Mouse (Mus musculus) bone marrow, adult 2 months (tissue): Measurements from ENCODE around the gene Iqck. TPM values are rescaled to one million over a fixed set of nuclear protein-coding genes. Genes with fewer than 3 reads are reported as not detected.

Source experiments
- H3K27ac ChIP-seq: fragments of 200-500 bp; 2 replicates; pipeline ENCODE4 v1.5.1; 2012; ENCODE audit warnings: low read depth, mild to moderate bottlenecking, control low read depth, inconsistent platforms, low read length; ENCODE audit not compliant: control insufficient read depth, poor library complexity, insufficient read depth
- H3K4me1 ChIP-seq: fragments of 200-500 bp; 2 replicates; pipeline ENCODE4 v1.6.1; 2011; ENCODE audit warnings: low read length; ENCODE audit not compliant: control insufficient read depth, insufficient read depth
- H3K4me3 ChIP-seq: fragments of 200-500 bp; replicated peaks from 2 replicates; pipeline ENCODE3; 2011; ENCODE audit warnings: mild to moderate bottlenecking, low read depth, low read length, control low read depth; ENCODE audit not compliant: control insufficient read depth
- CTCF ChIP-seq: fragments of 200-500 bp; IDR thresholded peaks from 2 replicates; pipeline ENCODE4 v1.5.1; 2011; ENCODE audit warnings: low read length, control low read depth; ENCODE audit not compliant: control insufficient read depth, insufficient read depth
- POLR2A ChIP-seq: fragments of 200-500 bp; IDR thresholded peaks from 2 replicates; pipeline ENCODE4 v1.6.1; 2011; ENCODE audit warnings: low read depth, mild to moderate bottlenecking, control low read depth, low read length, borderline replicate concordance; ENCODE audit not compliant: control insufficient read depth
- WGBS: fragments of 180-500 bp; shearing (Covaris S2); methylation state at CpG from one replicate; pipeline ENCODE4 v1.1.7; 2018; 5-methylcytosine and 5-hydroxymethylcytosine counted together
- polyA plus RNA-seq: library from polyadenylated mRNA; stranded (reverse); fragments of >200 nt; gene quantifications from 2 replicates; pipeline ENCODE4 v1.2.4, GENCODE M21; 2011; ENCODE audit warnings: low replicate concordance; ENCODE audit not compliant: missing spikeins, insufficient read depth, insufficient read length

Iqck gene
- polyA plus RNA-seq, 1 experiment: not detected

GRCm38 (mm10) chr7:118911170-118911569, 55.6 kb downstream of the Iqck start:
- 88% methylated on average over 2 of the region's 2 CpGs for WGBS
- no peak for TF ChIP-seq CTCF
- TF ChIP-seq POLR2A: no peak
- H3K27ac ChIP-seq: no peak overlapping the region

GRCm38 (mm10) chr7:118911571-118911970, 56.0 kb downstream of the Iqck start:
- no peak overlapping the region for H3K4me3 ChIP-seq
- 56% methylated on average over 7 of the region's 7 CpGs for WGBS
- TF ChIP-seq CTCF (no peak), POLR2A (no peak)
- H3K4me1 ChIP-seq: no peaks in the 10 kb centered on the region
- no peak overlapping the region for H3K27ac ChIP-seq

More at GRCm38 (mm10) chr7:118911170-118911569, 55.6 kb downstream of the Iqck start:
- no peak overlapping the region for H3K4me3 ChIP-seq
- no peaks in the 10 kb centered on the region for H3K4me1 ChIP-seq

- 82% methylated on average over 8 of the region's 8 CpGs for WGBS
Measured at GRCm38 (mm10) chr7:118912049-118912490, 56.5 kb downstream of the Iqck start.

GRCm38 (mm10) chr7:118914561-118915165, 59.1 kb downstream of the Iqck start:
- no peak for TF ChIP-seq POLR2A
- TF ChIP-seq CTCF: no peak
- Histone ChIP-seq H3K27ac (no peak overlapping the region), H3K4me1 (no peaks in the 10 kb centered on the region), H3K4me3 (no peak overlapping the region)
- 74% methylated on average over 7 of the region's 7 CpGs for WGBS

More at GRCm38 (mm10) chr7:118912049-118912490, 56.5 kb downstream of the Iqck start:
- Histone ChIP-seq H3K27ac (no peak overlapping the region), H3K4me3 (no peak overlapping the region), H3K4me1 (no peaks in the 10 kb centered on the region)
- TF ChIP-seq CTCF (no peak), POLR2A (no peak)

GRCm38 (mm10) chr7:118919261-118920006, 63.9 kb downstream of the Iqck start:
- H3K4me1 ChIP-seq: no peaks in the 10 kb centered on the region
- TF ChIP-seq POLR2A: no peak
- no peak overlapping the region for H3K27ac ChIP-seq
- H3K4me3 ChIP-seq: no peak overlapping the region
- WGBS: 78% methylated on average over 10 of the region's 10 CpGs

- no peak overlapping the region for H3K27ac ChIP-seq
- no peak overlapping the region for H3K4me3 ChIP-seq
- TF ChIP-seq POLR2A: no peak
- no peak for TF ChIP-seq CTCF
- WGBS: 38% methylated on average over 4 of the region's 4 CpGs
- H3K4me1 ChIP-seq: no peaks in the 10 kb centered on the region
Measured at GRCm38 (mm10) chr7:118922441-118923202, 67.1 kb downstream of the Iqck start.

- WGBS: 70% methylated on average over 3 of the region's 3 CpGs
- no peaks in the 10 kb centered on the region for H3K4me1 ChIP-seq
- TF ChIP-seq POLR2A (no peak), CTCF (no peak)
- H3K27ac ChIP-seq: no peak overlapping the region
- H3K4me3 ChIP-seq: no peak overlapping the region
Measured at GRCm38 (mm10) chr7:118925547-118925946, 70.0 kb downstream of the Iqck start.
